Comparison of ENCODE assay signal across 7 mouse cellular contexts in genomic region chr7:67952777-67953700, GRCm38 (mm10). TPM values are rescaled to one million over a fixed set of nuclear protein-coding genes. Genes with fewer than 3 reads are reported as not detected.
A peak's percentile ranks its signal among the peaks of the same experiment; 100 is the strongest.
DNase-seq lines count a peak whose midpoint lies in the region; ATAC-seq lines count a peak whose summit lies in the region.

TSS of gene Igf1r (plus strand) at chr7:67952827.

- no peaks in the 10 kb centered on the region for H3K36me3 ChIP-seq in forebrain, embryonic 14.5 days (ENCODE audit: control insufficient read depth, insufficient read depth, low read length)
- H3K36me3 ChIP-seq in hindbrain, embryonic 10.5 days = no peaks in the 10 kb centered on the region

- DNase-seq in Muller cell, postnatal 12 days (ENCODE audit: inconsistent ontology term) = peak; percentile 66
- peak; percentile 54 for DNase-seq in c-Kit-positive CD71-positive TER-119-positive erythroid progenitor cells, embryonic 14.5 days (ENCODE audit: low spot score)
- peak; percentile 52 for DNase-seq in forebrain, embryonic 14.5 days (ENCODE audit: low spot score)
- peak; percentile 67 for DNase-seq in hindbrain, embryonic 10.5 days (ENCODE audit: low spot score)
- DNase-seq in layer of hippocampus, postnatal 36 days = no peak
- peak; percentile 69 to 75 for DNase-seq in lung, postnatal 4 days
- DNase-seq in right cerebral cortex, postnatal 25 days = peak; percentile 38

- peak within 1 kb of the TSS; percentile 100 for H3K27ac ChIP-seq in forebrain, embryonic 14.5 days (ENCODE audit: low read depth, low read length)
- peak within 1 kb of the TSS; percentile 99 for H3K27ac ChIP-seq in hindbrain, embryonic 10.5 days

- peaks cover 30% of the 10 kb centered on the region for H3K4me1 ChIP-seq in forebrain, embryonic 14.5 days (ENCODE audit: control insufficient read depth, insufficient read depth, low read length)
- peaks cover 54% of the 10 kb centered on the region for H3K4me1 ChIP-seq in hindbrain, embryonic 10.5 days (replicated peaks)

- no peak for ATAC-seq in forebrain, embryonic 14.5 days

- under 1% methylated on average over 58 of the region's 62 CpGs for WGBS in forebrain, embryonic 14.5 days
- under 1% methylated on average over 62 of the region's 62 CpGs for WGBS in hindbrain, embryonic 10.5 days

- peak within 1 kb of the TSS; percentile 86 for H3K4me3 ChIP-seq in forebrain, embryonic 14.5 days (ENCODE audit: low read depth, low read length)
- H3K4me3 ChIP-seq in hindbrain, embryonic 10.5 days = peak within 1 kb of the TSS; percentile 92

- no peaks in the 10 kb centered on the region for H3K9me3 ChIP-seq in forebrain, embryonic 14.5 days (replicated peaks; ENCODE audit: control insufficient read depth, low read length)
- H3K9me3 ChIP-seq in hindbrain, embryonic 10.5 days = no peaks in the 10 kb centered on the region

- H3K4me2 ChIP-seq in forebrain, embryonic 14.5 days (ENCODE audit: low read length) = peak within 1 kb of the TSS; percentile 100

- no peaks in the 10 kb centered on the region for H3K27me3 ChIP-seq in forebrain, embryonic 14.5 days (replicated peaks; ENCODE audit: control insufficient read depth, insufficient read depth, low read length)
- 0 out of 2 replicates have a peak, but pooled peaks cover 4% of the 10 kb centered on the region for H3K27me3 ChIP-seq in hindbrain, embryonic 10.5 days (ENCODE audit: insufficient read depth, poor library complexity, severe bottlenecking)

- H3K9ac ChIP-seq in forebrain, embryonic 14.5 days (ENCODE audit: low read length) = peak within 1 kb of the TSS; percentile 95

RNA-seq across cellular contexts. Expression of gene Igf1r, which starts in this region (rescaled TPM):
- polyA plus RNA-seq in forebrain, embryonic 14.5 days (2014; fragmentation: Nextera tagmentation; extraction: Ambion mirVana) = 16.3 and 19.1 TPM in 2 replicates
- polyA plus RNA-seq in hindbrain, embryonic 10.5 days (2016; fragmentation: Nextera tagmentation; extraction: Ambion mirVana) = 19.7 and 24.9 TPM in 2 replicates
- total RNA-seq in layer of hippocampus, postnatal 36 days (2021) = 10 to 100 TPM; 37.4 to 41.9 TPM

Comparison
In these comparisons a context has a peak if more than half of its experiments do, and no peak if none do; other contexts are left out.
1. DNase-seq: peak in Muller cell, postnatal 12 days (single experiment), c-Kit-positive CD71-positive TER-119-positive erythroid progenitor cells, embryonic 14.5 days (single experiment), forebrain, embryonic 14.5 days (single experiment), hindbrain, embryonic 10.5 days (single experiment), lung, postnatal 4 days (2 of 2) and right cerebral cortex, postnatal 25 days (single experiment); none in layer of hippocampus, postnatal 36 days (0 of 2).